Mouse (Mus musculus) left cerebral cortex, adult 11 months (tissue): Measurements from ENCODE around the gene Dhdh.
"Not testable (repeated sequence)": the region's sequence is repeated elsewhere in the genome, so short reads cannot be mapped to it uniquely, and the experiment has no call there.

Experiments used
- DNase-seq: peaks from one replicate; pipeline ENCODE4 v3.0.0; 2022; ENCODE audit warnings: low spot score

Dhdh gene

GRCm38 (mm10) chr7:45475291-45475969, 13.2 kb downstream of the Dhdh start:
- DNase-seq, result no peak

GRCm38 (mm10) chr7:45470869-45471268, 17.7 kb downstream of the Dhdh start:
- DNase-seq, result no peak

- no peak for DNase-seq
These were observed 21.4 kb downstream of the Dhdh start for GRCm38 (mm10) chr7:45467090-45467670.

- DNase-seq, result peak; percentile 97
These were observed 22.1 kb downstream of the Dhdh start, which contains the start of gene Bax for GRCm38 (mm10) chr7:45466283-45467089. Bax (minus strand) TSS chr7:45466898.

- no peak for DNase-seq
These were observed 23.1 kb downstream of the Dhdh start for GRCm38 (mm10) chr7:45465549-45465948.

- DNase-seq, result no peak
These were observed 23.5 kb downstream of the Dhdh start for GRCm38 (mm10) chr7:45465112-45465511.

GRCm38 (mm10) chr7:45463987-45464778, 24.4 kb downstream of the Dhdh start:
- DNase-seq, result no peak

- DNase-seq, result not testable (repeated sequence)
These were observed 25.7 kb downstream of the Dhdh start for GRCm38 (mm10) chr7:45462868-45463267.

GRCm38 (mm10) chr7:45462325-45462724, 26.3 kb downstream of the Dhdh start:
- DNase-seq, result no peak

GRCm38 (mm10) chr7:45461781-45462180, 26.8 kb downstream of the Dhdh start:
- no peak for DNase-seq

GRCm38 (mm10) chr7:45461326-45461725, 27.3 kb downstream of the Dhdh start:
- DNase-seq, result no peak

GRCm38 (mm10) chr7:45460860-45461314, 27.7 kb downstream of the Dhdh start:
- no peak for DNase-seq

- DNase-seq, result no peak
These were observed 28.2 kb downstream of the Dhdh start for GRCm38 (mm10) chr7:45460377-45460776.

GRCm38 (mm10) chr7:45459564-45460140, 29.0 kb downstream of the Dhdh start, which contains the start of gene Ftl1:
Ftl1 (minus strand) TSS chr7:45459884.
- DNase-seq, result peak; percentile 97

- DNase-seq, result no peak
These were observed 29.6 kb downstream of the Dhdh start for GRCm38 (mm10) chr7:45458748-45459563.

- no peak for DNase-seq
These were observed 31.2 kb downstream of the Dhdh start for GRCm38 (mm10) chr7:45457204-45458060.

- DNase-seq, result no peak
These were observed 31.8 kb downstream of the Dhdh start for GRCm38 (mm10) chr7:45456721-45457203.

GRCm38 (mm10) chr7:45455932-45456696, 32.5 kb downstream of the Dhdh start:
- DNase-seq, result no peak

GRCm38 (mm10) chr7:45454971-45455370, 33.6 kb downstream of the Dhdh start:
- no peak for DNase-seq
